Mouse (Mus musculus) spleen, adult 2 months (tissue): ENCODE measurements around the gene Tgfb1i1.

Source experiments
- CTCF ChIP-seq: fragments of 200-500 bp; IDR thresholded peaks from 2 replicates; pipeline ENCODE4 v1.5.1; 2011; ENCODE audit warnings: mild to moderate bottlenecking, inconsistent platforms; ENCODE audit not compliant: insufficient read depth, insufficient read length, insufficient replicate concordance; ENCODE audit errors: extremely low read depth
- POLR2A ChIP-seq: fragments of 200-500 bp; IDR thresholded peaks from 2 replicates; pipeline ENCODE4 v1.6.1; 2011; ENCODE audit warnings: low read depth, low read length, inconsistent platforms

DNA sequence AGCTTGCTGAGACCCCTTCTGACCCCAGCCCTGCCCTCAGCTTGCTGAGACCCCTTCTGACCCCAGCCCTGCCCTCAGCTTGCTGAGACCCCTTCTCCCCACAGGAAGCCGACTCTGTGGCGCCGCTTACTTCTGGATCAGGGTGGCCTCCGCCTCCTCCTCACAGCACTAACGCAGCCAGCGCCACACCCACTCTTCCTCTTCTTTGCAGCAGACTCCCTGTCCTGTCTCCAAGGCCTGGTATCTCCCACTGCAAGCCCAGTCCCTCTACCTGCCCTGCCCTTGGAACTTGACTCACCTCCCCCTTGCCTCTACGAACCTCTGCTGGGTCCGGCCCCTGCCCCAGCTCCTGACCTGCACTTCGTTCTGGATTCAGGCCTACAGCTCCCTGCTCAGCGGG is 2.7 kb upstream of the Tgfb1i1 start:
- no peak for TF ChIP-seq CTCF
- no peak for TF ChIP-seq POLR2A
